Mouse (Mus musculus) kidney, adult 2 months (tissue): ENCODE measurements around the gene Fzd5. TPM values are rescaled to one million over a fixed set of nuclear protein-coding genes. Genes with fewer than 3 reads are reported as not detected.

Experiments used
- DNase-seq: peaks from one replicate; pipeline ENCODE4 v3.0.0; 2021
- H3K27ac ChIP-seq: fragments of 200-500 bp; 2 replicates; pipeline ENCODE4 v1.5.1; 2012; ENCODE audit warnings: low read depth, low read length, control low read depth, inconsistent platforms; ENCODE audit not compliant: insufficient read depth
- H3K27me3 ChIP-seq: fragments of 200-500 bp; replicated peaks from 2 replicates; pipeline ENCODE4 v1.6.1; 2012; ENCODE audit warnings: mild to moderate bottlenecking, moderate library complexity, low read length, inconsistent platforms; ENCODE audit not compliant: control insufficient read depth, insufficient read depth
- H3K36me3 ChIP-seq: fragments of 200-500 bp; 2 replicates; pipeline ENCODE4 v1.6.1; 2012; ENCODE audit warnings: mild to moderate bottlenecking, moderate library complexity, low read length, inconsistent platforms; ENCODE audit not compliant: control insufficient read depth, insufficient read depth
- H3K4me1 ChIP-seq: fragments of 200-500 bp; 2 replicates; pipeline ENCODE4 v1.6.1; 2011; ENCODE audit warnings: low read length; ENCODE audit not compliant: control insufficient read depth, insufficient read depth
- H3K4me3 ChIP-seq: fragments of 200-500 bp; 2 replicates; pipeline ENCODE4 v1.5.1; 2011; ENCODE audit warnings: mild to moderate bottlenecking, low read depth, low read length, control low read depth; ENCODE audit not compliant: insufficient read depth
- CTCF ChIP-seq: fragments of 200-500 bp; conservative IDR thresholded peaks from 2 replicates; pipeline ENCODE4 v1.5.1; 2011; ENCODE audit warnings: low read depth, mild to moderate bottlenecking, control low read depth, low read length, moderate library complexity, mixed read lengths; ENCODE audit not compliant: insufficient read depth, insufficient read length
- POLR2A ChIP-seq: fragments of 200-500 bp; IDR thresholded peaks from one replicate; pipeline ENCODE4 v1.6.1; 2011; ENCODE audit warnings: low read depth, low read length, control low read depth
- WGBS: fragments of 180-500 bp; shearing (Covaris S2); methylation state at CpG from one replicate; pipeline ENCODE4 v1.1.7; 2018; 5-methylcytosine and 5-hydroxymethylcytosine counted together
- polyA plus RNA-seq: library from polyadenylated mRNA; depleted of rRNA; stranded (reverse); fragments of >200 nt; gene quantifications from 2 replicates; pipeline ENCODE4 v1.2.3, GENCODE M21; 2012

Gene Fzd5
- polyA plus RNA-seq, 1 experiment = 9.7 TPM

GRCm38 (mm10) chr1:64721034-64721587 is 16.4 kb downstream of the Fzd5 start:
- WGBS = 82% methylated on average over 10 of the region's 10 CpGs
- no peak for DNase-seq
- no peaks in the 10 kb centered on the region for H3K4me1 ChIP-seq
- H3K27me3 ChIP-seq = no peaks in the 10 kb centered on the region
- H3K36me3 ChIP-seq = peaks cover 1% of the 10 kb centered on the region
- no peak overlapping the region for H3K27ac ChIP-seq
- TF ChIP-seq CTCF = no peak
- no peak for TF ChIP-seq POLR2A
- H3K4me3 ChIP-seq = no peak overlapping the region

- TF ChIP-seq POLR2A = no peak
- peak; percentile 89 for TF ChIP-seq CTCF
- peaks cover 1% of the 10 kb centered on the region for H3K36me3 ChIP-seq
- H3K4me3 ChIP-seq = no peak overlapping the region
- H3K4me1 ChIP-seq = no peaks in the 10 kb centered on the region
- peak; percentile 58 for DNase-seq
- no peaks in the 10 kb centered on the region for H3K27me3 ChIP-seq
- no peak overlapping the region for H3K27ac ChIP-seq
Observed at GRCm38 (mm10) chr1:64717504-64717903, 20.0 kb downstream of the Fzd5 start.

GRCm38 (mm10) chr1:64716589-64717304 is 20.8 kb downstream of the Fzd5 start:
- Histone ChIP-seq H3K4me1 (no peaks in the 10 kb centered on the region), H3K4me3 (no peak overlapping the region), H3K36me3 (peaks cover 1% of the 10 kb centered on the region; the same call in 1 of the 2 replicates), H3K27me3 (no peaks in the 10 kb centered on the region), H3K27ac (no peak overlapping the region)
- no peak for DNase-seq
- WGBS = 82% methylated on average over 7 of the region's 7 CpGs
- TF ChIP-seq CTCF (no peak), POLR2A (no peak)

GRCm38 (mm10) chr1:64715458-64715857 is 22.1 kb downstream of the Fzd5 start:
- WGBS = 87% methylated on average over 2 of the region's 2 CpGs
- no peak overlapping the region for H3K27ac ChIP-seq
- H3K4me3 ChIP-seq = no peak overlapping the region
- no peak for DNase-seq
- H3K36me3 ChIP-seq = 0 out of 2 replicates have a peak, but pooled peaks cover 1% of the 10 kb centered on the region
- H3K4me1 ChIP-seq = no peaks in the 10 kb centered on the region
- TF ChIP-seq POLR2A = no peak
- no peak for TF ChIP-seq CTCF
- no peaks in the 10 kb centered on the region for H3K27me3 ChIP-seq

GRCm38 (mm10) chr1:64712006-64712760 is 25.4 kb downstream of the Fzd5 start:
- Histone ChIP-seq H3K4me3 (no peak overlapping the region), H3K27ac (no peak overlapping the region), H3K27me3 (no peaks in the 10 kb centered on the region), H3K4me1 (no peaks in the 10 kb centered on the region), H3K36me3 (0 out of 2 replicates have a peak, but pooled peaks cover 1% of the 10 kb centered on the region)
- WGBS = 83% methylated on average over 14 of the region's 14 CpGs
- DNase-seq = no peak
- TF ChIP-seq CTCF = no peak
- no peak for TF ChIP-seq POLR2A

DNA sequence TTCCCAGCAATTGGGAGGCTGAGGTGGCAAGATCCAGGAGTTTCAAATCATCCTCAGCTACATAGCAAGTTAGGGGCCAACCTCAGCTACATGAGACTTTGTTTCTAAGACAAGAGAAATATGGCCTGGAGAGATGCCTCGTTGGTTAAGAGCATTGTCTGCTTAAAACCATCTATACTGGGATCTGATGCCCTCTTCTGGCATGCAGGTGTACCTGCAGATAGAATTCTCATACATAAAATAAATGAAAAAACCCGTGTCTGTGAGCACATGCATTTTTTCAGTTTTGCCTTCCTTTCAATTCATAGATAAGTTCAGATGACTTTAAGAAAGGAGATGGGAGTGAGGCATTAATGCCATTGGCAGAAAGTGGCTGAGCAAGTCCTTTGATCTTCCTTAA is 27.7 kb downstream of the Fzd5 start:
- Histone ChIP-seq H3K4me3 (no peak overlapping the region), H3K27ac (no peak overlapping the region), H3K36me3 (peaks cover 1% of the 10 kb centered on the region; the same call in 1 of the 2 replicates), H3K27me3 (no peaks in the 10 kb centered on the region), H3K4me1 (peaks cover 2% of the 10 kb centered on the region; the same call in 1 of the 2 replicates)
- WGBS = 12% methylated on average over 2 of the region's 2 CpGs
- TF ChIP-seq CTCF (no peak), POLR2A (no peak)
- DNase-seq = peak; percentile 54

DNA sequence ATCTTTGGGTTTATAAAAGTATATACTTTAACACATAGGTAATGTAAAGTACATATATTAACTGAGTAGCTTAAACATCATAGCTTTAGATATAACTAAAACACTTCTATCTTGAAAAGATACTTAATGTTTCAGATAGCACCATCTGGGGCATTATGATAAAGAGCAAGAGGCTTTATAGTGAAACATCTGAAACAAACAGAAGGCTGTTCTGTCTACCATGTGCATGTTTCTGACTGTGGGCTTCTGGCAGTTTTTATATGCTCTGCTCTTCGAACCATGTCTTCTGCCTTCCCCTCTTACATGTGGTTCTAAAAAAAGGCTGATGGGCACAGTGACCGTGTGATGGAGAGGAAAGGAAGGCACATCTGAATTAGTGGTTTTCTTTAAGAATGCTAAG is 30.9 kb downstream of the Fzd5 start:
- TF ChIP-seq CTCF (no peak), POLR2A (no peak)
- no peak overlapping the region for H3K4me3 ChIP-seq
- H3K27me3 ChIP-seq = no peaks in the 10 kb centered on the region

More for the DNA sequence above, 30.9 kb downstream of the Fzd5 start:
- no peak for DNase-seq
- Histone ChIP-seq H3K4me1 (peaks cover 2% of the 10 kb centered on the region; the same call in 1 of the 2 replicates), H3K27ac (no peak overlapping the region), H3K36me3 (no peaks in the 10 kb centered on the region; the same call in 1 of the 2 replicates)
- 92% methylated on average over 2 of the region's 2 CpGs for WGBS
